Mouse (Mus musculus): ENCODE data around the gene Mfsd2a. TPM values are rescaled to one million over a fixed set of nuclear protein-coding genes. Genes with fewer than 3 reads are reported as not detected.

Gene Mfsd2a
- total and polyA plus RNA-seq, 3 experiments, result 0.11 TPM; not detected in 2

GRCm38 (mm10) chr4:122905359-122905758 is 55.6 kb downstream of the Mfsd2a start:
- Histone ChIP-seq H3K36me3 (replicated peaks) (no peaks in the 10 kb centered on the region), H3K4me1 (ENCODE audit: insufficient read depth, low read depth, low read length) (no peaks in the 10 kb centered on the region; the same call in 1 of the 2 replicates), H3K27me3 (ENCODE audit: insufficient read depth, low read length) (peaks cover 9% of the 10 kb centered on the region), H3K4me3 (ENCODE audit: low read depth, low read length) (no peak overlapping the region), H3K9me3 (replicated peaks) (peaks cover 3% of the 10 kb centered on the region; the same call in 1 of the 2 replicates)
- TF ChIP-seq TAL1 (conservative IDR thresholded peaks at IDR 0.05; ENCODE audit: low read depth, low read length), result no peak
- ATAC-seq (ENCODE audit: extremely low read depth, insufficient number of reproducible peaks, low FRiP score, poor library complexity, severe bottlenecking) (no peak), DNase-seq (ENCODE audit: low spot score) (no peak)

- Histone ChIP-seq H3K9me3 (replicated peaks) (peaks cover 3% of the 10 kb centered on the region; the same call in 1 of the 2 replicates), H3K27me3 (ENCODE audit: insufficient read depth, low read length) (peaks cover 18% of the 10 kb centered on the region), H3K4me3 (ENCODE audit: low read depth, low read length) (no peak overlapping the region), H3K36me3 (replicated peaks) (no peaks in the 10 kb centered on the region), H3K4me1 (ENCODE audit: insufficient read depth, low read depth, low read length) (no peaks in the 10 kb centered on the region; the same call in 1 of the 2 replicates)
- TF ChIP-seq GATA2 (IDR thresholded peaks at IDR 0.05; ENCODE audit: borderline replicate concordance, low read depth, low read length) (no peak), CTCF (IDR thresholded peaks at IDR 0.05; ENCODE audit: low read depth, low read length) (no peak), TAL1 (conservative IDR thresholded peaks at IDR 0.05; ENCODE audit: low read depth, low read length) (no peak), GATA1 (IDR thresholded peaks at IDR 0.05; ENCODE audit: borderline replicate concordance, low read length) (no peak), POLR2AphosphoS5 (IDR thresholded peaks at IDR 0.05; ENCODE audit: insufficient replicate concordance, low read depth, low read length) (no peak)
- ATAC-seq (ENCODE audit: extremely low read depth, insufficient number of reproducible peaks, low FRiP score, poor library complexity, severe bottlenecking) (no peak), DNase-seq (ENCODE audit: low spot score) (no peak)
Observed at GRCm38 (mm10) chr4:122903709-122904108, 57.3 kb downstream of the Mfsd2a start.

DNA sequence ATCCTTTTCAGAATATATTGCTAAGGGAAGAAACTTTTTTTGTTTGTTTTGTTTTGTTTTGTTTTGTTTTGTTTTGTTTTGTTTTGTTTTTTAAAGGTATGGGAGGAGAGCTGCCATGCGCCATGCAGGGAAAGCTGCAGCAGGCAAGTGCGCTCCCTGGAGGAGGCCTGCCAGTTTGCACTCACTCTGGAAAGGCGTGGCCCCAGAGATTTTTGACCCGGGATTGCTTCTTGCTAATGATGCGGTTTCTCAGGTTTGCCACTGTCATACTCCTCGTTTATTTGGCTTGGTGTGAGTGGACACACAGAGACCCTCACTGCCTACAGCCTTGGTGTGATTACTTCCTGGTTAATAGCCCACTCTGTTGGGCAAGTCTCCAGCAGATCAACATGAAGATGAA is 58.8 kb downstream of the Mfsd2a start:
- Histone ChIP-seq H3K36me3 (replicated peaks) (no peaks in the 10 kb centered on the region), H3K9me3 (replicated peaks) (no peaks in the 10 kb centered on the region), H3K4me3 (ENCODE audit: low read depth, low read length) (no peak overlapping the region), H3K4me1 (ENCODE audit: insufficient read depth, low read depth, low read length) (peaks cover 2% of the 10 kb centered on the region; the same call in 1 of the 2 replicates), H3K27me3 (ENCODE audit: insufficient read depth, low read length) (peaks cover 26% of the 10 kb centered on the region)
- no peak for TF ChIP-seq GATA2 (IDR thresholded peaks at IDR 0.05; ENCODE audit: borderline replicate concordance, low read depth, low read length)
- no peak for TF ChIP-seq CTCF (IDR thresholded peaks at IDR 0.05; ENCODE audit: low read depth, low read length)
- no peak for TF ChIP-seq GATA1 (IDR thresholded peaks at IDR 0.05; ENCODE audit: borderline replicate concordance, low read length)
- TF ChIP-seq POLR2AphosphoS5 (IDR thresholded peaks at IDR 0.05; ENCODE audit: insufficient replicate concordance, low read depth, low read length), result no peak
- no peak for TF ChIP-seq TAL1 (conservative IDR thresholded peaks at IDR 0.05; ENCODE audit: low read depth, low read length)
- DNase-seq (ENCODE audit: low spot score), result no peak
- peak; percentile 49; the same call in 1 of the 2 replicates for ATAC-seq (ENCODE audit: extremely low read depth, insufficient number of reproducible peaks, low FRiP score, poor library complexity, severe bottlenecking)

GRCm38 (mm10) chr4:122898313-122898712 is 62.7 kb downstream of the Mfsd2a start:
- no peaks in the 10 kb centered on the region for H3K36me3 ChIP-seq (replicated peaks)
- ATAC-seq (ENCODE audit: extremely low read depth, insufficient number of reproducible peaks, low FRiP score, poor library complexity, severe bottlenecking) (0 out of 2 replicates have a peak, but pooled peaks have one; percentile 60), DNase-seq (ENCODE audit: low spot score) (peak; percentile 22)
- peaks cover 36% of the 10 kb centered on the region for H3K27me3 ChIP-seq (ENCODE audit: insufficient read depth, low read length)
- no peak overlapping the region for H3K4me3 ChIP-seq (ENCODE audit: low read depth, low read length)
- H3K9me3 ChIP-seq (replicated peaks), result no peaks in the 10 kb centered on the region
- TF ChIP-seq POLR2AphosphoS5 (IDR thresholded peaks at IDR 0.05; ENCODE audit: insufficient replicate concordance, low read depth, low read length) (no peak), CTCF (IDR thresholded peaks at IDR 0.05; ENCODE audit: low read depth, low read length) (0 out of 2 replicates have a peak, but pooled peaks have one; percentile 6)
- 0 out of 2 replicates have a peak, but pooled peaks cover 2% of the 10 kb centered on the region for H3K4me1 ChIP-seq (ENCODE audit: insufficient read depth, low read depth, low read length)

- Histone ChIP-seq H3K36me3 (replicated peaks) (no peaks in the 10 kb centered on the region), H3K9me3 (replicated peaks) (no peaks in the 10 kb centered on the region), H3K4me1 (ENCODE audit: insufficient read depth, low read depth, low read length) (0 out of 2 replicates have a peak, but pooled peaks cover 2% of the 10 kb centered on the region), H3K4me3 (ENCODE audit: low read depth, low read length) (no peak overlapping the region), H3K27me3 (ENCODE audit: insufficient read depth, low read length) (peaks cover 38% of the 10 kb centered on the region)
- ATAC-seq (ENCODE audit: extremely low read depth, insufficient number of reproducible peaks, low FRiP score, poor library complexity, severe bottlenecking) (no peak), DNase-seq (ENCODE audit: low spot score) (no peak)
- no peak for TF ChIP-seq POLR2AphosphoS5 (IDR thresholded peaks at IDR 0.05; ENCODE audit: insufficient replicate concordance, low read depth, low read length)
- TF ChIP-seq TAL1 (conservative IDR thresholded peaks at IDR 0.05; ENCODE audit: low read depth, low read length), result no peak
- TF ChIP-seq GATA1 (IDR thresholded peaks at IDR 0.05; ENCODE audit: borderline replicate concordance, low read length), result no peak
- TF ChIP-seq GATA2 (IDR thresholded peaks at IDR 0.05; ENCODE audit: borderline replicate concordance, low read depth, low read length), result no peak
- no peak for TF ChIP-seq CTCF (IDR thresholded peaks at IDR 0.05; ENCODE audit: low read depth, low read length)
Observed at GRCm38 (mm10) chr4:122897750-122898149, 63.2 kb downstream of the Mfsd2a start.

Other genes starting within 250 kb of the Mfsd2a start
- 70.4 and 70.9 TPM in 2 replicates for gene Ppt1, start 124.9 kb downstream of the Mfsd2a start, total RNA-seq (2014; fragmentation: Nextera tagmentation)
- 52.0 and 56.7 TPM in 2 replicates for gene Ppt1, start 124.9 kb downstream of the Mfsd2a start, total RNA-seq (2017)
- 6.6 and 9.3 TPM in 2 replicates for gene Ppt1, start 124.9 kb downstream of the Mfsd2a start, polyA plus RNA-seq (2012)
- gene Cap1, start 75.1 kb downstream of the Mfsd2a start, total RNA-seq (2014; fragmentation: Nextera tagmentation), result 186 and 190 TPM in 2 replicates
- gene Cap1, start 75.1 kb downstream of the Mfsd2a start, total RNA-seq (2017), result 230 and 256 TPM in 2 replicates
- 21.1 and 28.2 TPM in 2 replicates for gene Cap1, start 75.1 kb downstream of the Mfsd2a start, polyA plus RNA-seq (2012)
- not detected in 2 replicates for gene Mycl, start 34.5 kb upstream of the Mfsd2a start, total RNA-seq (2014; fragmentation: Nextera tagmentation)
- gene Mycl, start 34.5 kb upstream of the Mfsd2a start, total RNA-seq (2017), result 0.11 TPM in 1 of 2 replicates, not detected in the other
- gene Mycl, start 34.5 kb upstream of the Mfsd2a start, polyA plus RNA-seq (2012), result not detected in 2 replicates
- 23.6 and 24.4 TPM in 2 replicates for gene Trit1, start 55.4 kb upstream of the Mfsd2a start, total RNA-seq (2014; fragmentation: Nextera tagmentation)
- gene Trit1, start 55.4 kb upstream of the Mfsd2a start, total RNA-seq (2017), result 24.4 and 26.4 TPM in 2 replicates
- gene Trit1, start 55.4 kb upstream of the Mfsd2a start, polyA plus RNA-seq (2012), result 2.8 and 3.2 TPM in 2 replicates
- not detected in 2 replicates for gene Bmp8b, start 144.0 kb upstream of the Mfsd2a start, total RNA-seq (2014; fragmentation: Nextera tagmentation)
- 0.05 TPM in 1 of 2 replicates, not detected in the other for gene Bmp8b, start 144.0 kb upstream of the Mfsd2a start, total RNA-seq (2017)
- gene Bmp8b, start 144.0 kb upstream of the Mfsd2a start, polyA plus RNA-seq (2012), result not detected in 2 replicates
- not detected in 2 replicates for gene Oxct2b, start 155.1 kb upstream of the Mfsd2a start, total RNA-seq (2014; fragmentation: Nextera tagmentation)
- not detected in 2 replicates for gene Oxct2b, start 155.1 kb upstream of the Mfsd2a start, total RNA-seq (2017)
- 0.02 TPM in 1 of 2 replicates, not detected in the other for gene Oxct2b, start 155.1 kb upstream of the Mfsd2a start, polyA plus RNA-seq (2012)
- gene Ppie, start 178.8 kb upstream of the Mfsd2a start, total RNA-seq (2014; fragmentation: Nextera tagmentation), result 39.3 and 43.7 TPM in 2 replicates
- 70.7 and 78.8 TPM in 2 replicates for gene Ppie, start 178.8 kb upstream of the Mfsd2a start, total RNA-seq (2017)
- 10.3 and 17.3 TPM in 2 replicates for gene Ppie, start 178.8 kb upstream of the Mfsd2a start, polyA plus RNA-seq (2012)
- not detected in 2 replicates for gene Hpcal4, start 222.0 kb upstream of the Mfsd2a start, total RNA-seq (2014; fragmentation: Nextera tagmentation)
- gene Hpcal4, start 222.0 kb upstream of the Mfsd2a start, total RNA-seq (2017), result 0.12 TPM in 1 of 2 replicates, not detected in the other
- gene Hpcal4, start 222.0 kb upstream of the Mfsd2a start, polyA plus RNA-seq (2012), result not detected in 2 replicates
- not detected in 2 replicates for gene Nt5c1a, start 240.3 kb upstream of the Mfsd2a start, total RNA-seq (2014; fragmentation: Nextera tagmentation)
- gene Nt5c1a, start 240.3 kb upstream of the Mfsd2a start, total RNA-seq (2017), result not detected in 2 replicates
- not detected in 2 replicates for gene Nt5c1a, start 240.3 kb upstream of the Mfsd2a start, polyA plus RNA-seq (2012)